Mouse (Mus musculus): ENCODE results near the gene Ankrd28. TPM values are rescaled to one million over a fixed set of nuclear protein-coding genes. Genes with fewer than 3 reads are reported as not detected.

Gene Ankrd28
- total RNA-seq, 2 experiments from 2014 or later, result 47.4 to 53.5 TPM

GRCm38 (mm10) chr14:31667741-31668140, 162.7 kb downstream of the Ankrd28 start:
- DNase-seq (ENCODE audit: low spot score in 2 of 2), result no peak

DNA sequence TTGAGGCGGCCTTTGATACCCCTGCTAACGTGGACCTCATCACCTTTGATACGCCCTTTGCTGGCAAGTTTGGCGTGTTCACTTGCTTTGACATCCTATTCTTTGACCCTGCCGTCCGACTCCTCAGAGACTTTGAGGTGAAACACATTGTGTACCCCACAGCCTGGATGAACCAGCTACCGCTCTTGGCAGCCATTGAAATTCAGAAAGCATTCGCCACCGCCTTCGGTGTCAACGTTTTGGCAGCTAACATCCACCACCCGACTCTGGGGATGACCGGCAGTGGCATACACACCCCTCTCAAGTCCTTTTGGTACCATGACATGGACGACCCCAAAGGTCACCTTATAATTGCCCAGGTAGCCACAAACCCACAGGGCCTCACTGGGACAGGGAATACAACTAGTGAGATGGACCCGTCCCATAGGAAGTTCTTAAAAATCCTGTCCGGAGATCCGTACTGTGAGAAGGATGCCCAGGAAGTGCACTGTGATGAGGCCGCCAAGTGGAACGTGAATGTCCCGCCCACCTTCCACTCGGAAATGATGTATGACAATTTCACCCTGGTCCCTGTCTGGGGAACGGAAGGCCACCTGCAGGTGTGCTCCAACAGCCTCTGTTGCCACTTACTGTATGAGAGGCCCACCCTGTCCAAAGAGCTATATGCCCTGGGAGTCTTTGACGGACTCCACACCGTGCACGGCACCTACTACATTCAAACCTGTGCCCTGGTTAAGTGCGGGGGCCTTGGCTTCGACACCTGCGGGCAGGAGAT, 163.3 kb downstream of the Ankrd28 start:
- DNase-seq (ENCODE audit: low spot score in 2 of 2), result no peak

DNA sequence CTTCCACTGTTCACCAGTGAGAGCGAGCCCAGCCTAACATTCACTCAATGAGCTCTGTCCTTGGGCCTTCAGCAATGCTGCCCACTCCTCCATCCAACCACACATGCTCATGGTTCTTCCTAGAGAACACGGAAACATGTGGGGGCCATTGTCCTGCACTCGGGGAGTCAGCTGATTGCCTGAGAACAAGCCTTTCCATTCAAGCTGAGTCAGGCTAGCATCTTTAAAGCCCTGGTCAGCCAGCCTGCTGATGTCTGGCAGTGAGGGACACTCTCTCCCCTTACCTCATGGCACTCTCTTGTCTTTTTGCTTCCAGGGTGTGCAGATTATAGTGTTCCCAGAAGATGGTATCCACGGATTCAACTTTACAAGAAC, 164.9 kb downstream of the Ankrd28 start:
- no peak for DNase-seq (ENCODE audit: low spot score in 2 of 2)

- DNase-seq (ENCODE audit: low spot score in 2 of 2), result no peak
Observed at GRCm38 (mm10) chr14:31664903-31665565, 165.4 kb downstream of the Ankrd28 start.

DNA sequence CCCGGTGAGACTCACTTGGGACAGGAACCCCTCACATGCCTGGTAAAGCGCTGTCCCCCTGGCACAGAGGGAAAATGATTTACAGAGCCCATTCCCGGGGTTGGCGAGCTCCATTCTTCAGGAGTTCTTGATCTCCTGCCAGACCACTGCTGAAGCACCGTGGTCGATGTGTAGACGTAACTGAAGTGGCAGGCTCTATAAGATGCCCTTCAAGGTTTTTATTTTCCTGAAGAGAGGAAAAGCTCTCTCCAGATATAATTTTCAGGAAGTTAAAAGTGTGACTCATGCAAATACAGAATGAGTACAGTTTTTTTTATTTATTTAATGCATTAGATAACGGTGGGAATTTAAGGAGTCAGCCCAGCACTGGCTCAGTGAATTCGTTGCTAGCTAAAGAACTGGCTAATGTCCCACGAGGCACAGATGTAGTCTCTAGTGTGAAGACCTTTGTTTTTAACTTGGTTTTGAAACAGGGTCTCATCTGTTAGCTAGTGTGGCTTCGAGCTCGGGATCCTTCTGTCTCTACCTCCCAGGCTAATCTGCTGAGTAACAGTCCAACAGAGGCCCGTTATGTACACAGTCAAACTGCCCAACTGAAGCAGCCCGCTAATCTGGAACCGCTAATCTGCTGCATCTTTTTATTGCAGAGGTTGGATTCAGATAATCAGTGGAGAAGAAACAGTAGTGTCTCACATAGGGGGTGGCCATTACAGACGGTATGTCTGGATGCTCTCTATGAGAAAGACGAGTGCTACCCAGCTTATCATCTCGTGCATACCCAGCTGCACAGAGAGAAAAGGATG, 166.2 kb downstream of the Ankrd28 start:
- no peak for DNase-seq (ENCODE audit: low spot score in 2 of 2)

DNA sequence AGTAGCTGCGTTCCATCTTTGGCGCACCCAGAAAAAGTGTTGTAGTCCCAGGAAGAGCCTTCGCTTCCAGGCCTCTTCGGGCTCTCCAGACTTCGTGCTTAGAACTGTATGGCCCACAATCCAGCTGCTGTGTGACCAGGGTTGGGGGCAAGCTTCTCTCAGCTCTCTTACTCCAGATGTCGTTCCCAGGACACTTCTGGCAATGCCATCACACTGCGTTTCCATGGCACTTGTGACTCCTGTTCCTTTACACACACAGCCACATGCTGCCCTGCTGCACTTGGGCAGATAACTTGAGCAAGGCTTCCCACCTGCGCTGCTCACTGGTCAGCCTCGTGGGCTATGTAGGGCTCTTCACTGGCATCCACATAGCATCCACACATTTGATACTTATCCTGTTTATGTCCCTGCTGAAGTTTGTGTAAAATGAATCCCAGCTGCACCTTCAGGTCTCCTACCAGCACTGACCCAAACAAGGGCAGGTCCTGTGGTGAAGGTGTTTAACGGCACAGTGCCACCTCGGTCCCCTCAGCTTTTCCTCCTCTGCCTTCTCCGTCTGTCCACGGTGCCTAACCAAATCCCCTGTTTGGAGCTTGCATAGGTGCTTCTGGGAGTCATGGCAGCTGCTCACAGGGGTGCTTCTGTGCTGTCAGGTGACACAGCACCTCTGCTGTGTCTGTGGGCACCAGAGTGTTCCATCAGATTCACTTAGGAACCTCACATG, 166.9 kb downstream of the Ankrd28 start:
- no peak for DNase-seq (ENCODE audit: low spot score in 2 of 2)

DNA sequence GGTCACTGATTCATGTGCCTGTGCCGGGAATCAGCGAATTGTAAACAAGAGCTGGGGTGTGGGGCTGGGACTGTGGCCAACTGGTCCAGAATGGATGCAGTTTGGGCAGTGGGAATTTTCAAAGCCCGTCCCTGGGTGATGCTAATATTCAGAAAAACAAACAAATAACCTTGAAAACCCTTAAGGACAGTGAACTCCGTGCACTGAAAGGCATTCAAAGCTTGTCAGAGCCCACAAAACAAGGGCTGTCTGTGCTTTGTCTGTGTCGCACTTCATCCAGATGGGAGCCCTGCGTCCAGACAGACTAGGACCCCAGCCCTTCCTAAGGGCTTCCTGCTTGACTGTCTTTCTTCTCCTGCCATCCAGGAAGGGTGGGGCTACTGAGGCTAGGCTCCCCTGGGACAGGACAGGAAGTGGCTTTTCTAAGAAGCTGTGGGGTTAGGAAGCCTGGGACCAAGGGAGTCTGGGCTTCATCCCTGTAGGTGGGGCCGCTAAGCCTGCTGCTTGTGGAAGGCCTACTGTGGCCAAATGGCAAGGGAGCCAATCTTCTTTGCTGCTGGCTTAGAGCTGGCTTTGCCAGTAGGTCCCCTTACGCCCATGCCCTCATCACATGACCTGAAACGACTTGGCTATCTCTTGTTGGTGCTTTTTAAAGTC, 167.8 kb downstream of the Ankrd28 start:
- DNase-seq (ENCODE audit: low spot score in 2 of 2), result no peak

GRCm38 (mm10) chr14:31661671-31662554, 168.5 kb downstream of the Ankrd28 start:
- peak; percentile 86 to 90 for DNase-seq (ENCODE audit: low spot score in 2 of 2)

DNA sequence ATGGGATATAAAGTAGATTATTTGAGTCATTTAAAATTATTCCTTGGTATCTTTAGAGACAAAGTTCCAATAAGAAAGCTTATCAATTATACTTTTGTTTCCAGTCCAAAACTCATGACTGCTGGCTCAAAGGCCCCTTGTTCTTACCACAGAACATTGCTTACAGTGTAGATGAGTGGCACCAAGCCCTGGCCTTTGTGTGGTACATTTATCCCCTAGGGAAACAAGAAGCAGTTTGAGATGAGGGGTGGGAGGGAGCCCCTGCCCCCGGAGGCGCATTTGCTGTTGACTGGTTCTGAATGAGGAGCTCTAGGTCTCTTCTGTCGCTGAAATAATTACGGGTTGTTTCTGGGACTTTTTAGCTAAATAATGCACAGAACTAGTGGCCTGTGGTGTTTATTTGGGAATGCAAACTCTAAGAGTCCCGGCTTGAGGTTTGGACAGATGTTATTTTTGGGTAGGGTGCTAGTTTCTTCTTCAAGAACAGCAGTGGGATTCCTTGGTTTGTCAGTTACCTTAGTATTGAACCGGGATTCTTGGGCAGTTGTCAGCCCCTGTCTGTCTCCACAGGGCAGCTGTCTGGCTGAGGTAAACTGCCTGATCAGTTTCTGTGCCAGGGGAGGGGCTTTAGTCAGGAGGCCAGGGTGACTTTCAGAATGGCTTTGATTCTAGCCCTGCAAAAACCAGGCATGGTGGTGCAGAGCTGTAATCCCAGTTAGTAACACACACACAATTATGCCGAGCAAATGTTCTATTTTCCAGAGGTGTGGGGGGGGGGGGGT, 169.9 kb downstream of the Ankrd28 start:
- peak in 1 of 2 experiments; percentile 30 for DNase-seq (ENCODE audit: low spot score in 2 of 2)

- no peak for DNase-seq (ENCODE audit: low spot score in 2 of 2)
Observed at GRCm38 (mm10) chr14:31659501-31660181, 170.8 kb downstream of the Ankrd28 start.

GRCm38 (mm10) chr14:31658126-31658680, 172.2 kb downstream of the Ankrd28 start:
- DNase-seq (ENCODE audit: low spot score in 2 of 2), result no peak

- DNase-seq (ENCODE audit: low spot score in 2 of 2), result peak; percentile 79 to 82
Observed at GRCm38 (mm10) chr14:31656857-31657645, 173.4 kb downstream of the Ankrd28 start.

GRCm38 (mm10) chr14:31656386-31656785, 174.1 kb downstream of the Ankrd28 start:
- no peak for DNase-seq (ENCODE audit: low spot score in 2 of 2)

- DNase-seq (ENCODE audit: low spot score in 2 of 2), result no peak
Observed at GRCm38 (mm10) chr14:31655406-31655805, 175.0 kb downstream of the Ankrd28 start.

DNA sequence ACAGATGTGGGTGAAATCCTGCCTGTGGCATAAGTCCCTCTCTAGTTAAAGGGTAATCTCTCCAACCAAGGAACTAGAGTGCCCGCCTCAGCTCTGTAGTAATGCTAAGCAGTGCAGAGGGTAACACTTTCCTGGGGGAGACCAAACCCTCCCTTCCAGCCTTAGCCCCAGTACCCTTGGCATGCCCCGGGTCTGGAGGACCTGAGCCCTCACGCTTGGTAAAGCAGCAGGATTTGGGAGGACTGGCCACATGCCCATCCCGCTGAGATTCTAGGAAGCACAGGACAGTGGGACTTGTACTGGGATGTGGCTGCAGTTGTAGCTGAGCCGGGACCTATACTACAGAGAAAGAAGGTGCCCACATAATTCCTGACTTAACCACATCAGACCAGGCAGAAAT, 175.6 kb downstream of the Ankrd28 start:
- no peak for DNase-seq (ENCODE audit: low spot score in 2 of 2)

- DNase-seq (ENCODE audit: low spot score in 2 of 2), result no peak
Observed at GRCm38 (mm10) chr14:31653101-31653875, 177.2 kb downstream of the Ankrd28 start.

All from left cerebral cortex, adult 18-20 months (tissue).